Mouse (Mus musculus): ENCODE measurements around the gene Phf11d.
"Not testable (repeated sequence)": the region's sequence is repeated elsewhere in the genome, so short reads cannot be mapped to it uniquely, and the experiment has no call there.

DNA sequence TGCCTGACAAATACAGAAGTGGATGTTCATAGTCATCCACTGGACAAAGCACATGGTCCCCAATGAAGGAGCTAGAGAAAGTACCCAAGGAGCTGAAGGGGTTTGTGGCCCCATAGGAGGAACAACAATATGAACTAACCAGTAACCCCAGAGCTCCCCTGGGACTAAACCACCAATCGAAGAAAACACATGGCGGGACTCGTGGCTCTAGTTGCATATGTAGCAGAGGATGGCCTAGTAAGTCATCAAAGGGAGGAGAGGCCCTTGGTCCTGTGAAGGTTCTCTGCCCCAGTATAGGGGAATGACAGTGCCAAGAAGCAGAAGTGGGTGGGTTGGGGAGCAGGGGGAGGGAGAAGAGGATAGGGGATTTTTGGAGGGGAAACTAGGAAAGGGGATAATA lies 29.2 kb downstream of the Phf11d start:
- not testable (repeated sequence) for TF ChIP-seq TAL1, GATA1 (IDR thresholded peaks at IDR 0.05; ENCODE audit: low read length)

All from erythroblast, embryonic 14.5 days (primary cell).